Mouse (Mus musculus) heart, adult 2 months (tissue): ENCODE results near the gene Nrp1.

Experiments
- CTCF ChIP-seq: fragments of 200-600 bp; IDR thresholded peaks from 2 replicates; pipeline ENCODE4 v1.8.1; 2022; ENCODE audit warnings: antibody characterized with exemption, mild to moderate bottlenecking, moderate library complexity
- POLR2A ChIP-seq: fragments of 200-500 bp; IDR thresholded peaks from 2 replicates; pipeline ENCODE4 v1.6.1; 2011; ENCODE audit warnings: mild to moderate bottlenecking, low read depth, low read length, control low read depth; ENCODE audit not compliant: insufficient read depth

DNA sequence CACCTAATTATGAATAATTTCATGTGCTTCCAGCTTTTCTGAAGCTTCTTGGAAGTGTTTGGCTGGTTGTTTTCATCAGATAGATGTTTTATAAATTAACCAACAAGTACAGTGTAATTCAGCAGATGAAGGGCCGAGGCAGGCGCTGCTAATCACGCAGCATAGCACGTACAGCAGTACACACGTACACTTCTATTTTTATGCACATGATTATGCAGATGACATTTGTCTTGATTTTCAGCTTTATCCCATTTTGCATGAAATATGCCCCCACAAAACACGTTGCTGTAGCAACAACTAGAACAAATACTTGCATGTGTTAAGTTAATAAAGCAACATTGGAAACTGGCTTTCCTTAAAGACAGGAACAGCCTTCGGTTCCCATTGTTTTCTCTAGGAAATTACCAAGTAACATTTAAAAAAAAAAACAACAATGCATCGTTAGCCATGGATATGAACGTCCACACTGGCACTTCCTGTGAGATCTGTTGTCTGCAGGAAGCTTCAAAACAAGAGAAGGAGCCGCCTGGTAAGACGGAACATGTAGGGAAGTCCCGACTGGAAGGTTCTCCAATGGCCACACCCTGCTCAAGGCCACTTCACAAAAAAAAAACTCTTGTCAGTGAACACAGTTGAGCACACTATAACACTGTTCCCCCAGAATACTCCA lies 78.9 kb downstream of the Nrp1 start:
- TF ChIP-seq POLR2A = no peak
- no peak for TF ChIP-seq CTCF
